Mouse (Mus musculus) left cerebral cortex, postnatal 25 days (tissue): ENCODE measurements around the gene Plet1. TPM values are rescaled to one million over a fixed set of nuclear protein-coding genes. Genes with fewer than 3 reads are reported as not detected.
A peak's percentile ranks its signal among the peaks of the same experiment; 100 is the strongest.

Experiments used
- DNase-seq, 2 experiments: peaks; one replicate each; pipeline ENCODE4 v3.0.0; 2022; ENCODE audit warnings: low spot score in 2 of 2, mixed read lengths in 1 of 2
- intact Hi-C: fragments of 180-260 bp; cut with DNase I; formaldehyde crosslinking; loops from one replicate; pipeline ENCODE4 v1.15.1; 2025
- total RNA-seq, 2 experiments: library from RNA; stranded (reverse); gene quantifications; 2 replicates each; pipeline ENCODE4 v1.2.3; 2021

The Plet1 gene
- total RNA-seq, 2 experiments from 2014 or later = 0.21 TPM; not detected in 1

DNA sequence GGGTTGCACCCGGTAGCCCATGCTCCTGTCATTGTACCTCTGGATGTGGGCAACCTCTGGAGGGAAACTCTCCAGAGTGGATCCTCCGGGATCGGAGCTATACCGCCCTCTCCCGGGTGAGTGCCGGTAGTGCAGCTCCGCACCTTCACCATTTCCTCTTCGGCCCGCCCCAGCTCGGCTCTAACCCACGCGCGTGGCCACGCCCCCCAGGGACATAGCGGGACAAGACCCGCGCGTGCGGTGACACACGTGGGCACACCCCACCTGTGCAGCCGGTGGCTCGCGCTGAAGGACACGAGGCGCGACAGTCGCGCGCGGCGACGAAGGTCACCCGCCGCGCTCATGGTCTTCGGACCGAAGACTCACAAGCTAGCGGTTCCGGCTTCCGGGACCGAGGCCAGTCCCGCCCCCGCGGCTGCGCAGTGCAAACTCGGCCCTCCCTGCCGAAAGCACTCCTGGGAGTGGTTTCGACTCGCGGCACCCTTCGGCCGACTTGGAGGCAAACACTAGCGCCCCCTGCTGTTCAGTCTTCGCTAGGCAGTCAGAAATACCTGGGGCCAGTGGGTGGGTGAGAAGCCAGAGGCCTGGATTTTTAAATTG lies 34.1 kb downstream of the Plet1 start, which contains the start of gene Pts:
Pts (minus strand) TSS at position 432 of the 600 bp plus-strand sequence.
- intact Hi-C loops = loop anchor here (1.0 to 2.0 kb wide), 4 partner anchors 65 to 1034 kb away; no protein-coding TSS in a partner anchor
- DNase-seq = peak; percentile 97 to 98

DNA sequence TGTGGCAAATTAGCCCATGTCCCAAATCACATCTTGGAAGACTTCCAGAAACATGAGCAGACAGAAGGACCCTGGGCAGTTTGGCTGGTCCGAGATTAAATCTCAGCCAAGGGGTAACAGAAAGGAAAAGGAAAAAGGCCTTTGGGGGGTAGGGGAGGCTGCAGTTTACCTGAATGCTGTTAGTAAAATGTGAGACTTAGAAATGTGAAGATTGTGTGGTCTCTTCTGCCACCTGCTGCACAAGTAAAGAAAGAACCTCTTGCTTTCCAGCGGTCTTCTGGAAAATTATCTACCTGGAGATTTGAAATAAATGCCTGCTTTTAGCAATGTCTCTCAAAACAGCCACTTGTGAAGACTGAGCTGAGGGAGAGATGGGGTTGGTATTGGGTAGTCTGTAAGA lies 36.6 kb downstream of the Plet1 start:
- peak; percentile 47 to 67 for DNase-seq
- intact Hi-C loops = loop anchor here (10.0 kb wide), 1 partner anchor 196 kb away; no protein-coding TSS in a partner anchor

DNA sequence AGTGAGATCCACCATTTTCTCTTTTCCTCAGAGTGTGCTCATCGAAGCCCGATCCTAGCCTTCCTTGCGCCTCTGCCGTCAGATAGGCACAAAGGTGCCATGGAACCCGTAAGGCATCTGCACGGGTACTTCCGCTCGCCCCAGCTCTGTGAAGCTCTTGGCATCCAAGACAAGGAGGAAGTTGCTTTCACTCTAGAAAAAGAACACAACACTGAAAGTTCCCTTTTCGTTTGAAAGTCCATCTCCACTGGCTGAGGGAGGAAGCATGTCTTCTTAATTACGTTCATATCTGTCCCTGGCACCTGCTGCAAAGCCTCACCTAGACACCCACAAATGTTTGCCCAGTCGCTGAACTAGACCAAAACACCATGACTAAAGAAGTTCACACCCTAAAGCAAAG lies 39.0 kb downstream of the Plet1 start:
- DNase-seq = peak in 1 of 2 experiments; percentile 28
- intact Hi-C loops = loop anchor here (10.0 kb wide), 1 partner anchor 199 kb away; no protein-coding TSS in a partner anchor

DNA sequence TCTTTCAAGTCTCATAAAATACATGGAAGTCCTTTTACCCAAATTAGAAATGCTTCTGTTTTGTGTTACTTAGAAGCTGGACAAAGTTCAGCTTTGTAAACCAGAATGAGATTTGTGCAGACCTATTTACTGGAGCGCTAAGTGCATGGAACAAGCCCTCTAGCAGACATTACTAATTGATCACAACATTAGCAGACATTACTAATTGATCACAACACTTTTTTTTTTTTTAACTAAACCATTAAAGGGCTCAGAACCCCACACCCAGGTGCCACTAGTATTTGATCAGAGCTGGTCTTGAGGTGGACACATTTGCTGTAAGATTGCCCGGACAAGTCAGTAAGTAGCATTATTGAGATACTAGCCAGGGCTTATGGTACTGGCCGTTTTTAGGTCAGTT lies 39.5 kb downstream of the Plet1 start:
- intact Hi-C loops = loop anchor here (10.0 kb wide), 1 partner anchor 199 kb away; no protein-coding TSS in a partner anchor
- DNase-seq = no peak

DNA sequence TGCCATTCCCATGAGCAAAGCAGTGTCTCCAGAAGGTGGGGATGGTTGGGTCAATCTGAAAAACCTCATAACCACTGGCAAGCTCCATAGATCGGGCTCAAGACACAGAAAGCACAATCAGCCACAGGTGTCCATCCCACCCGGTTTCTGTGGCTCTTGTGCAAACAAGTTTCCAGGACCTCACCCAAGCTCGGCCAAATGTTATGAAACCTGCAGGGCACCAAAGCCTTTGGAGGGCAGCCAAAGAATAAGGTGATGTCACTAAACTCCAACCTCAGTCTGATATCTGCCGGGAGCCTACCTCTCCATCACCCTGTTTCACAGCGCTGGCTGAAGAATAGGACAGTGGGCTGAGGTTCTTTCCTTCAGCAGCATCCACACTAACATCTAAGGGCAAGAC lies 41.6 kb downstream of the Plet1 start:
- no peak for DNase-seq
- intact Hi-C loops = loop anchor here (10.0 kb wide), 1 partner anchor 201 kb away; no protein-coding TSS in a partner anchor

DNA sequence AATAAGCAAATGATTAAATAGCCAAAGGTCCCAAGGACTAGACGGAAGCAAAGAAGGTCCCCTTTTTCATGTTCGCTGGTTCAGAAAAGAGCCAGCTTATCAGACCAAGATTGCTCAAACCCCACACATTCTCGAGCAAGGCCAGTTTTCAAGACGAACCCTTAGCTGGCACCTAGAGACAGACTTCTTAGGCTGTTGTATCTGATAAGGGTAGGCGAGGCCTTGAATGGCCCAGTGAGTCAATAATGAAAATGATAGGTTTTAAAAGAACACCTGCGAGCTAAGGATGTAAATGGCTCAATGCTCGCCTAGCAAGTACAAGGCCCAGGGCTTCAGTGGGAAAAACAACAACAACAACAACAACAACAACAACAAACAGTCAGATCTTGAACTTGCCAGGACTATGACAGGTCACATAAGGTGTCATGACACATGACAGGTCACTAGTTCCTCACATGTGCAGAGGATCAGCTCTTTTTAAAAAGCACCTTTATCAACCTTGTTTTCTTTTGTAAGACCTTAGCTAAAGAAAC lies 42.3 kb downstream of the Plet1 start:
- DNase-seq = no peak
- intact Hi-C loops = loop anchor here (10.0 kb wide), 1 partner anchor 202 kb away; no protein-coding TSS in a partner anchor

DNA sequence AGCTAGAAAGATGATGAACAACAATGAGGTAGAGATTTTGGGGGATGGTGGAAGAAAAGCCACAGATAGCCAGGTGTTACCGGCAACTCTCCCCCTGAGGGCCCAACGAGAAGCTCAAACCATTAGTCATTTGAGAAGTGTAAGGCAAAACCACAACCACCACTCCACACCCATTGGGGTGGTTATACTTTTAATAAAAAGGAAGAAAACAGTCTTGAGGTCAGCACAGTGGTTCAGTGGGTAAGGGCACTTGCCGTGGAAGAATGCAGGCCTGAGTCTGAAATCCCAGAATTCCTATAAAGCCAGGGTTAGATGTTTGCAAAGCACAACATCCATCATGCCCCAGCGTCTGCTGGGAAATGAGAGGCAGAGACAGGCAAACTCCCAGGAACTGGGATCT lies 43.0 kb downstream of the Plet1 start:
- intact Hi-C loops = loop anchor here (10.0 kb wide), 1 partner anchor 202 kb away; no protein-coding TSS in a partner anchor
- DNase-seq = no peak

DNA sequence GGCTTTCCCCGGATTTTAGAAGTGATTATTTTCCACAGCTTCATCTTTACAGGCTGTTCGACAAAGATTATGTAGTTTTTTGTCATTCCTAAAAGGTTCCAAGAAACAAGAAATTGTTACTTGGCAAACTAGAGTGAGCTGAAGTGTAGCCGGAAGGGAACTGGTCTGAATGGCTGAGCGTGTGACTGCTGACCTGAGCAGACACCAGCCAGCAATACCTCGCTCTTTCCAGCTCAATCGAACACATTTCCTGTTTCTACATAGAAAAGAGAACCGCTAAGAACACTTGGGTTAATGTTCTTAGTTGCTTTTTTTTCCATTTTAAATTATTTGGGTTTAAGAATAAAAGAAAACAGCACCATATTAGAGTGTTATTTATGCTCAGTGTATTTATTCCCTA lies 45.8 kb downstream of the Plet1 start:
- DNase-seq = no peak
- intact Hi-C loops = no loop called here

DNA sequence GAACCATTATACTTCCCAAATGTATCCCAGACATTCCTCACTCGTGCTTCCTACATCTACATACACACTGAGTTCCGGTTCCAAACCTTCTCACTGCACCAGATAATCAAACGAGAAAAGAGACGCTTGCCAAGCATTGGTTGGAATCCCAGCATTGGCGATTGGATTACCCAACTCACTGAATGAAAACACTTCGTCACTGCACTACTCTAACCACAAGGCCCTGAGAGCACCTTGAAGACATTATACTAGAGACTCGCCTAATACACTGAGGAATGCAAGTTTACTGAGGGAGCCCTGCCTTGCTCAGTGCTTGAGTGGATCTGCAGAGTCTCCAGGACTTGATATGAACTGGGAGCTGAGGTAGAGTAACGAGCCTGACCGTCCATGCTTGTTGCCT lies 48.1 kb downstream of the Plet1 start:
- intact Hi-C loops = no loop called here
- DNase-seq = no peak

DNA sequence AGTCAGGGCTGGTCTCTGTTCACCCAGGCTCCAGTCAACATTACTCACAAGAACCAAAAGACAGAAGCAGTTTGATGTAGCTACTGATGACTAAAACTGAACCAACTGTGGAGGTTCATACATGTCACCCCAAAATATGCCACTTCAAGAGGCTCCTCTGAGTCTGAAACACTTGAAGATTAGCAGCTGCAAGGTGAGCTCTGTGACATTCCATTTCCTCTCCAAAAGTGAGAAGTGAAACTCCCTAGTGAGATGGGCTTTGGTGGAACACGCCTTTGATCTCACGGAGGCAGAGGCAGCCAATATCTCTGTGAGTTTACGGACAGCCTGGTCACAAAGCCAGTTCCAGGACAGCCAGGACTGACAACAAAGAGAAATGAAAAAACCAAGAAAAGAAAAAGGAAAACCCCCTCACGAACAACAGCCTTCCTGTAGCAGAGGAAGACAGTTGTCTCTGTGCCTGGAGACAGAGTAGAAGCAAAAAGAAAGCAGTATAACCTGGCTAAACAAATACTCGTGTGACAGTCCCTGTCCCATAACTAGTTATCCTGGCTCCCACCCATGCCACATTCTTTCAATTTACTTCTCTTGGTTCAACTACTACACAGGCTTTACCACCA lies 53.6 kb downstream of the Plet1 start:
- no peak for DNase-seq
- intact Hi-C loops = no loop called here

DNA sequence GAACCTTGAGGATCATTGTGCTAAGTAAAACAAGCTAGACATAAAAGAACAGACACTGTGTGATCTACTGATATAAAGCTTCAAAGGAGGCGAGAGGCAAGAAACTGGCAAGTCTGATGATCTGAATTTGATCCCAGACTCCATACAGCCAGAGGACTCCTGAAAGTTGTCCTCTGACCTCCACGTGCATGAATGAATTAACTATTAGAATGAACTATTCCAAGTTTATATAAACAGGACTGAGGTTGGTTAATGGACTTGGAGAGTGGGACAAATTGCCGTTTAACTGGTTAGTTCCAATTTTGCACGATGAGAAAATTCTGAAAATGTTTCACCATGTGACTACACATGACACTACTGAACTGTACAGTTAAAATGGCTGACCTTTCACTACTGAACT lies 54.6 kb downstream of the Plet1 start:
- no peak for DNase-seq
- intact Hi-C loops = no loop called here

DNA sequence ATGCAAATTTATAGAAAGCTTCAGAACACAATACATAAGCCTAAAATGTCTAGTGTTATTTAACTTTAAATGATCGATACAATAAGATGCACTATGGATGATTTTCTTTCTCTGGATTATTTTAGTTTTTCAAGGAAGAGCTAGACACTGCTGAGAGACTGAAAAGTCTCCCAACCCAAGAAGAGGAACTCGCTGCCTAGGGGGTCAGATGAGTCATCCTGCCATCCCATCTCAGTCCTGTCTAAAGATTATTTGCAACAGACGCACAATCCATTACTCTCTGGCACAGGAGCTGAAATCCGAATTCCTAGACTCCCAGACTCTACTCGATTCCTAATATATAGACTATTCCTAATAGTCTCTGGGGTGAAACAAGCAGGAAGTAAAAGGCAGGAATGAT lies 57.9 kb downstream of the Plet1 start:
- intact Hi-C loops = no loop called here
- DNase-seq = no peak

DNA sequence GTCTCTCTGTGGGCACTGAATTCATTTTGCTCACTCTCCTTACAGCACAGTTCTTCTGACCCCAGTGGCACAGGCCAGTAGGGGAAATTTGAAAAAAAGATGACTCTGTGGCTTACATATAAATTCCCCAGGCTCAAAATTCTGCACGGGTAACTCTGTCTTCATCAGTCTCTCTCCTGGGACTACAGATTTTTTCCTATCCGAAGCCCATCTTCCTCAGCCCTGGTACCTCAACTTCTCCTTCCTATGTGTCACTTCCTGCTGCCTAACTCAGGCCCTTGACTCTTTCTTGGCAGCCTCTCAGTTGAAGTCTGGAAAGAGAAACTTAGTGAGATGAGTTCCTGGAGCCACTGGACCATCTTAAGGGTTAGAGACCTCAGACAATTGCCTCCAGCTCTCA lies 59.2 kb downstream of the Plet1 start:
- intact Hi-C loops = no loop called here
- no peak for DNase-seq

DNA sequence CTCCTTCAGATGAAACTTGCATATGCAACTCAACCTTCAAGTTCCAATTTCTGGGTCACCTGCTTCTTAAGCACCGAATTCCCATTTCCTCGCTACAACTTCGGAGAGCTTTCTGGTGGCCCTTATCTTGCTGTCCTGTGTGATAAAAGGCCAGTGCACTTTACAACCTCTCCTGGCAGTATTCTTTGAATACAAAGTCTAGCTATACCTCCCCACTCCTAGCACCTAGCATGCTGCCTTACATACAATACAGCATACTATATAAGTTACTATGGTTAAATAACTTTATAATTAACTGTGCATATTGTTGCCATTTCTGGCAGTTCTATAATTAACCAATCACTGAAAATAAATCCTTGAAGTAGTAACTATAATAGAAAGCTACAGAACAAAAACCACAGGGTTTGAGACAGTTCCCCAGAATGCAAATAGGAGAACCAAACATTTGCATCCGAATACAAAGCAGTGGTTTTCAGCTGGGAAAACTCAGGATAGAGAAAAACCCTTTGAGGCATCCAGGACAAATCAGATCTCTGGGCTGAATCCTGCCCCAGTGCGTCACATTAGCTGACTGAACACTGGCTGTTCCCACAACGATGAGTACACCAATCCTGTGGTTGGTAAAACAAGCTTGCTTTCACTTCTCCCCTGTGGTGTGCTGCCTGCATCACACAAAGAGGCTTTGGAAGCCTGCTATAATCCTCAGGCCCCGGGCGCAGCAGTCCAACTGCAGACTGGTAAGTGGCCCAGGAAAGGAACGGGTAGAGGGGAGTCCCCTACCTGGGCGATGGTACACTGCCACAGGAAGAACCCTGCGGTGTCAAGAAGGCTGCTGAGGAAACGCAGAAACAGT lies 60.1 kb downstream of the Plet1 start, which contains the start of gene Il18:
Il18 (plus strand) TSS at position 587 of the 853 bp plus-strand sequence.
- intact Hi-C loops = no loop called here
- DNase-seq = peak; percentile 58 to 86

DNA sequence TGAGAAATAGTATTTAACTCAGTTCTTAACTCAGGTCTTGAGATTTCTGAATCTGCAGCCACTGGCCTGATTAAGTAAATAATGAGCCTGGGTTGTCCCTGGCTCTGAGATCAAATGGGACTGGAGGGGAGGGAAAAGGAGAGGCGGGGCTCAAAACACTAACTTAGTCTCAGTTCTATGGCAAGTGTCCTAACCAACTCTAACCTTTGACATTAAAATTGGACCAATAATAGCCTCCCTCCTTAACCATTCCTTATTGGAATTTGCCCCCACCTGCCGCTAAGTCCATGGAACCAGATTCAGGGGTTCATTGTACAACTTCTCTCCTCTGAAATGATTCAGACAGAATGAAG lies 60.7 kb downstream of the Plet1 start, which contains the start of gene Bco2:
Bco2 (minus strand) TSS at position 88 of the 353 bp plus-strand sequence.
- intact Hi-C loops = no loop called here

More for the DNA sequence above, 60.7 kb downstream of the Plet1 start, which contains the start of gene Bco2:
- no peak for DNase-seq

Other genes with a start within 250 kb of the Plet1 start
- gene Rpl10-ps3, start 149.6 kb upstream of the Plet1 start, total RNA-seq = 100 to 1,000 TPM; 301 to 364 TPM
- 10 to 100 TPM; 27.6 to 29.8 TPM for gene Pts, start 34.2 kb downstream of the Plet1 start, total RNA-seq
- 10 to 100 TPM; 27.1 to 29.8 TPM for gene Il18, start 60.3 kb downstream of the Plet1 start, total RNA-seq
- 1 to 10 TPM; 3.4 to 3.8 TPM for gene Bco2, start 60.7 kb downstream of the Plet1 start, total RNA-seq
- gene Tex12, start 66.8 kb downstream of the Plet1 start, total RNA-seq = not detected
- 100 to 1,000 TPM; 111 TPM for gene Sdhd, start 109.3 kb downstream of the Plet1 start, total RNA-seq
- 100 to 1,000 TPM; 247 to 254 TPM for gene Timm8b, start 109.4 kb downstream of the Plet1 start, total RNA-seq
- 1 to 10 TPM; 3.3 to 4.2 TPM for gene Pih1d2, start 122.8 kb downstream of the Plet1 start, total RNA-seq
- 10 to 100 TPM; 22.5 to 26.5 TPM for gene Nkapd1, start 122.9 kb downstream of the Plet1 start, total RNA-seq
- gene Dlat, start 165.3 kb downstream of the Plet1 start, total RNA-seq = 100 to 1,000 TPM; 115 to 117 TPM
- 10 to 100 TPM; 75.4 to 80.8 TPM for gene Dixdc1, start 245.0 kb downstream of the Plet1 start, total RNA-seq